Mouse (Mus musculus) mature B cell (primary cell): ENCODE measurements around the gene Lgi4.

Experiments
- in situ Hi-C: fragments of 300-500 bp; cut with MboI; formaldehyde crosslinking; loops from 2 replicates; pipeline ENCODE4 v1.14.3; 2019

The Lgi4 gene

DNA sequence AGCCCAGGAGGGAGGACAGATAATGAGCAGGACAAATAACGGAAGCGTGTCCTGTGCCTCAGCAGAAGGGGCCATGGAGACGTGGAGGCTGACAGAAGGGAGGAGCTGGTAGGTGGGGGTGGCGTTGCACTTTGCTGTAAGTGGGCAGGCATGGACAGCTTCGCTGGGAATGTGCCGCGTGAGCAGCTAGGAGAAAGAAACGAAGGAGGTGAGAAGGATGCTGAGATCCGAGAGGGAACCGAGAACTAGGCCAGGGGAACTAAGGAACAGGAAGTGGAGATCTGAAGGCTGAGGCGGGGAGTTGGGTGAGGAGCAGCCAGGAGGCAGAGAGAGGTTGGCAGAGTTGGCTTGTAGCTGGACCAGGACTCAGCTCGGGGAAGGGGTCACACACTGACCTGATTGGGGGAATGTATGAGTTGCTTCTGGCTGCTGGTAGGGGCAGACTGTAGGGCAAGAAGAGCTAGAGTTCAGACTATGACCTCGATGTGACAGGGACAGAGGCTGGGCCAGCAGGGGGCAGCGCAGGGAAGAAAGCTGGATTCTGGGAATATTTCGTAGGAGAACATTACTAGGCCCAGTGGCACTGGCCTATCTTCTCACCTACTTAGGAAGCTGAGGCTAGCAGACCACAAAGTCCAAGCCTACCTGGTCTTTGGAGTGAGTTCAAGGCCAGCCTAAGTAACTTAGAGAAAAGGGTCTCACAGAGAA lies 46.1 kb downstream of the Lgi4 start:
- in situ Hi-C loops, result no loop called here

DNA sequence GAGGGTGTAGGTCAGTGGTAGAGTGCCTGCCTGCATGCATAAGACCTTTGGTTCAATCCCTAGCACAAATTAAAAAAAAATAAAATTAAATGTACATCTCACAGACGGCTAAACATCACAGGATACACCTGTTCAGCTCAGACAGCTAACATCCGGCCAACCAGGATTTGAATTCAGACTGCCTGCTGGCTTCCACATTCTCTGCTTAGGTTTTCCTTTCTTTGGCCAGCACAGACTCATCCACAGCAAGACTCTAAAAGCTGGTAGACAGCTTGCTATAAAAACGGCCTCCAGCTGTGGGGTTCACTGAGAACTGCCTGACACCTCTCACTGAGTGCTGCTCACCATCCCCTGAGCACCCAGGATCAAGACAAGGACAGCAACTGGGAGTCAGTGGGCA lies 47.0 kb downstream of the Lgi4 start:
- in situ Hi-C loops, result no loop called here

DNA sequence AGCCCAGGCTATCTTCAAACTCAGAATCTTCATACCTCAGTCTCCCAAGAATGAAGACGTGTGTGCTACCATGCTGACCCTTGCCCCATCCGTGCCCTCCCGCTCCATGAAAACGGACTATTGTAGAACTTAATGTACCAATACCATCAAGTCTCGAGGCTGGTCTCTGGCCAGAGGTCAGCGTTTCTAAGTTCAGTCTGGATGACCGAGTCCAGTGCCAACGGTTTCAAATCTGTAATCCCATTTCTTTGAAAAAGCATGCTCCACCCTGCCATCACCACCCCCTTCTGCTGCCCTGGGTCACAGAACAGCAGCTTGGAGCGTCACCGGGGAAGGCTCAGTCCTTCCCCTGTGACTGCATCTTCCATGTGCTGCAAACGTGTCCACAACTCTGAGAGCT lies 48.6 kb downstream of the Lgi4 start:
- in situ Hi-C loops, result no loop called here

DNA sequence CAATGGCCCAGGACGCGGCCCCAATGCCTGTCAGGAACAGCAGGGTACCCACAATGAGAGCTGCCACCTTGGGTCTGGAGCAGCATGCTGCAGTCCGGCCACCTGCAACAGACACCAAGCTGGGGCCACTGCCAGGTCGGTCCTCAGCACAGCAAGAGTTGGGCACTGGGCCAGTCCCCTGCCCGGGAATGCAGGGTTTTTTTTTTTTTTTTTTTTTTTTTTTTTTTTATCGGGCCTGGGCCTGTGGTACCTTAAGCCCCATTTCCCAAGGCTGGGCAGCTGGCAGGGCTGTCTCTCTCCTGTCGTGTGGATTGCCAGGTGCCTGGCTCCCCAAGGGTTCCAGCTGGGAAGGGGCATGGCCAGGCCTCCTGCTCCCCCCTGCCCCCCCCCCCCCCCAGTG lies 49.9 kb downstream of the Lgi4 start:
- in situ Hi-C loops, result no loop called here

DNA sequence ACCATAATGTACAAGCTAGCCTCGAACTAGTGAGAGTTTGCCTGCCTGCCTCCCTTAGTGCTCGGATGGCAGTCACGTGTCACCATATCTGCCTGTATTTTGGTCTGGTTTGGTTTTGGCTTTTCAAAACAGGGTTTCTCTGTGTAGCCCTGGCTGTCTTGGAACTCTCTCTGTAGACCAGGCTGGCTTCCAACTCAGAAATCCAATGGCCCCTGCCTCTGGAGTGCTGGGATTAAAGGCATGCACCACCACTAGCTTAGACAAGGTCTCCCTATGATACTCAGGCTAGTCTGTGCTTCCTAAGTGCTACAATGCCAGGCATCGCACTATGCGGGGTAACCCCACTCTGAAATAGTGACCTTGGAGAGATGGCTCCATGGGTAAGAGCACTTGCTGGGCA lies 50.7 kb downstream of the Lgi4 start:
- in situ Hi-C loops, result no loop called here

DNA sequence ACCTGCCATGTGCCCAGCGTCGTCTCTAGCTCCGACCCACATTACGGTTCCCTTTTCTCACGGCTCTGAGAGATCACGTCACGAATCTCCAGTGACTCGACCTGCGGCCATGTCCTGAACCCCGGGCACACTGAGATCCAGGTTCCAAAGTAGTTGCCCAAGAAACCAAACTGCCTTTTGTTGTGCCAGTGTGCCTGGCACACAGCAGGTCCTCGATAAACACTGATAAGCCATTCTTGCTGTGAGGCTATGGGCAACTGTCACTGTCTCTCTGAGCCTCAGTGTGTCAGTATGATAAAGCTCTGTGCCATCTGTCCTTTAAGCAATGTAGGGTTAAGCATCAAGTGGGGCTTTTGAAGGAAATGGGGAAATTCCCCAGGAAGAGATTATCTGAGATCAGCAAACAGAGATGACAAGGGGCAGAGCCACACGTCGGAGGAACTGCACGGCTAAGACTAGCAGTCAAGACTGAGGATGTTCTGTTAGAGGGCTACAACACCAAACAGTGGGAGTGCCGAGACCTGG lies 51.8 kb downstream of the Lgi4 start:
- in situ Hi-C loops, result no loop called here

DNA sequence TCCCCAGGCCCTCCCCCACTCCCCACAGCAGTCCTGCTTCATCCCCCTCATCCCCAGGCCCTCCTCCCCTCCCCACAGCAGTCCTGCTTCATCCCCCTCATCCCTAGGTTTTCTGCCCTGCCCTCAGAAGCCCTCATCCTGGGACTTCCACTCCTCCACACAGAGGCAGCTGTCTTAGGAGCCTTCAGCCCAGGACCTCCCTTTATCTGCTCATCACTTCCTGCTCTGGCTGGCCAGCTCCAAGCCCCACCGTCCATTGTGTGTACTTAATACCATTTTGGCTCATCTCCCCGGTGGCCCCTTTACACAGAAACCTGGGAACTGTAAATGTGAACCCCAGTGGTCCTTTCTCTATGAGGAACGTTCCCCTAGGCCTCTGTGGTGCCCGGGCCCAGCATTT lies 52.9 kb downstream of the Lgi4 start:
- in situ Hi-C loops, result no loop called here

DNA sequence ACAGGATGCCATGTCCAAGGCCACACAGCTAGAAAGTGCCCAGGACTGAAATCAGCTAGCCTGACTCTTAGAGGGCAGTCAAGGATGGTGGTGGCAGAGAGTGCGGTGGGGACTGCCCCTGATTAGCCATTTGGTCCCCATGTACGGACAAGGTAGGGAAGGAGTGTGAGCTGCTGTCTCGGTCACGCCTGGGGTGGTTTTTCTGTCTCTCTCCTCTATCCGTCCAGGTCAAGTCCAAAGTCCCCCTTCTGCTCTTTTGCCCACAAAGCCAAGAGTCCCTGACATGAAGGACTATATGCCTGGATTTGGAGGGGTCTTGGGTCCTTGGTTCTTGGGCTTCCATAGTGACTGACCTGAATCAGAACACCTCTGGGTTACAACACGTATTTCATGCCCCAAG lies 54.7 kb downstream of the Lgi4 start:
- in situ Hi-C loops, result no loop called here

DNA sequence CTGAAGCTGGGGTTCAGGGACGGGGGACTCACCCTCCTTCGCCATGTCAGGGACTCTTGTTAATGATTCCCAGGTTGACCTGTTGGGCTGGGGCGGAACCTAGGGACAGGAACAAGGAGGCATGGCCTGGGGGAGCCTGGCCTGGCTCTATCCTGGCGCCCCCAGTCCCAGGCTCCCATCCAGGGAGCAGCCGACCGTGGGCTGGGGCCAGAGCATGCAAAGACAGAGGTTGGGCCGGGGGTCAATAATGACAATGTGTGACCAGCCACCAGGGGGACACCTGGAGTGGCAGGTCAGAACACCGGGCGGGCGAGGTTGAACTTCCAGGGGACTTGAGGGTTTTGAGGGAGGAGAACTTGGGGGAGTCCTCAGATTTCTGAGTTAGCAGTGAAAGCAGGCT lies 55.5 kb downstream of the Lgi4 start:
- in situ Hi-C loops, result no loop called here

DNA sequence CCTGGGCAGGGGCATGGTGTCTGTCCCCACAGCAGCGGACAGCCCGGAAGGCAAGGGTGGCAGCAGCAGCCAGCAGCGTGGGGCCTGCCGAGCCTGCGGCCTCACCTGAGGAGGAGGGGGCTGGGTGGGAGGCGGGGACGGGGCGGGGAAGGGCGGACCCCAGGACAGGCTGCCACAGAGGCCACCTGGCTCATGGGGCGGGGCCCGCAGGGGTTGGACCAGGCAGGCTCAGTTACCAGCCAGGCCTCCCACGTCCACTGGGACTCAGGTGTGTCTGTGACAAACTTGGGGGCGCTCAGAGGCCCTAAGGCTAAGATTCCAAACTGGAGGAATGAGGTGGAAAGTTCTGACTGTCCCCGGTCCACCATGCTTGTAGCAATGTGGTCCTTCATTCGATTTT lies 56.0 kb downstream of the Lgi4 start, which contains the start of gene Hpn:
Gene Hpn (minus strand): TSS at position 109 of the 400 bp plus-strand sequence.
- in situ Hi-C loops, result no loop called here

DNA sequence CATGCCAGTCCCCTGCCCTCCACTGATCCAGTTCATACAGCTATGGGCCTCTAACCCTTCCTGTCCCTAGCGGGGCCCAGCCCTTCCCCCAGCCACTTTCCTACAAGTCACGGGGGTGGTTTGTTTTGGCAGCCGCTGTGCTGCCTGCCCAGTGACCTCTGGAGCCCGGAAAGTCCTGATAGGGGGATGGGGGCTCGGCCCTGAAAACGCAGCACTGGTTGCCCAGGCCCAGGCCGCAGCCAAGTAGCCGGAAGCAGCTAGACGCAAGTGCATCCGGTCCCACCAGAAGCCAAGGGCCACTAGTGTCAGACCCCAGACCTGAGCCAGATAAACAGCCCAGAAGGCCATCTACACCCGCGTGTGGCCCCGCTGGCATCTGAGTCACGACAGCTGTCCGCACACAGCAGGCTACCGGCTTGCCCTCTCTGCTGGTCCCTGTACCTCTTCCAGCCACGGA lies 56.5 kb downstream of the Lgi4 start:
- in situ Hi-C loops, result no loop called here

DNA sequence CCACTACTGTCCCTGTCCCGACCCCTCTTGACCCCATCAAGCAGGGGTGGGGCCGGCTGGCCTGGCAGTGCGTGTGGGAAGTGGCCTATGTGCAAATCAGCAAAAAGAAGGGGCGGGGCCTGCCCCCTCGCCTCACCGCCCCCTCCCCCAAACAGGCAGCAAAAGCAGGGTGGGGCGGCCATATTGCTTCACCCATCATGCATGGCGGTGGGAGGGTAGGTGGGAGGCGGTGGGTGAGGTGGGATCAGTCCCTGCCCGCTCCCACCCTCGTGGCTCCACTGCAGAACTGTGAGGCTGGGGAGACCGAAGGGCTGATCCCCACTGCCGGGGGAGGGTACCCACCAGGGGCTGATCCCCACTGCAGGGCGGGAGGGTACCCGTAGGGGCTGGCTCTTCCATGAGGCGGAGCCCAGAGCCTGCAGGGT lies 57.6 kb downstream of the Lgi4 start:
- in situ Hi-C loops, result no loop called here

DNA sequence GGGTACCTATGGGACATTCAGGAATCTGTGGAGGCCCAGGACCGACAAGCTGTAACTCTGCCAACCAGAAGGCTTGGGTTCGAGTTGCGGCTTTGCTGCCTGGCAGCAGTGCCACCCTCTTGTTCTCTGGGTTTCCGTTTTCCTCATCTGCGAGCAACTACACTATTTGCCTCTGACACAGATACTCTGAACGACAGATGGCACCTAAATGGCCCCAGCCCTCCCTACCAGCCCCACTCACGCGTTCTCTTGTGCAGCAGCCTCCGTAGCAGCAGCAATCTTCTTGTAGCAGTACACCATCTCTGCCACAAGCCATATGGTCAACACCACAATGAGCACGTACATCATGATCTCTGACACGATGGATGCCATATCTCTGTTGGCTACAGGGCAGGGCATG lies 58.3 kb downstream of the Lgi4 start:
- in situ Hi-C loops, result no loop called here

DNA sequence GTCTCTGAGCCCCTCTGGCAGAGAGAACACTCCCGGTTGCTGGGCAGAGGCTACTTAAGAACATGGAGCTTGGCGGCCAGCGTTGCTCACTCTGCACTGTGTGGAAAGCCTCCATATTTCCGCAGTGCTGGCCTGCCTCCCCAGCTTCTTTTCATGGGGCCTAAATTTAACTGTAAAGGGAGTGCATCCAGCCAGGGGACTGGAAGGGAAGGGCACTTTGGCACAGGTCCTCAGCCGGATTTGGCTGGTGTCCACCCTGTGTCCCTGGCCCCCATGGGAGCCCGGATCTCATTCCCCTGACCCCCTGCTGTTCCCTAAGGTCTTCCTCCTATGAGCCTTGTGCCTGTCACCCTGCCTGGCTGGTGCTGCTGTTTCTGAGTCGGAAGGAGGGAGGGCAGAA lies 59.3 kb downstream of the Lgi4 start:
- in situ Hi-C loops, result no loop called here

DNA sequence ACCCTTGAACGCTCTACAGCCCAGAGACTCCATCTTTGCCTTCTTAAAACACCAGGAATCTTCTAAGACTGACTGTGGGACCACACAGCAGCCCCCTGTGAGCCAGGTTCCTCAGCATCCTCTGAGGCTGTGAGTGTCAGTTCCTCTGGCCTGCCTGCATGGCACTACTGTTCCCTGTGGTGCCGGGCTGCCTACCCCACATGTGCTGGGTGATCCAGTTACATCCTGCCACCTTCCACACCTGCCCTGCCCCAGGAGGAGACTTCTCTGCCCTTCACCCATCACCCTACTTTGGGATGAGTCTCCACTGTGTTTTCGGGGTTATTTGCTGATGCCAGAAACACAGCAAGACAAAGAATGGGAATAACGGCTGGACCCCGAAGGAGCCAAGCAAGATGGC lies 60.4 kb downstream of the Lgi4 start:
- in situ Hi-C loops, result no loop called here
